21 mouse cellular contexts compared by ENCODE assay signal in the genomic region with DNA sequence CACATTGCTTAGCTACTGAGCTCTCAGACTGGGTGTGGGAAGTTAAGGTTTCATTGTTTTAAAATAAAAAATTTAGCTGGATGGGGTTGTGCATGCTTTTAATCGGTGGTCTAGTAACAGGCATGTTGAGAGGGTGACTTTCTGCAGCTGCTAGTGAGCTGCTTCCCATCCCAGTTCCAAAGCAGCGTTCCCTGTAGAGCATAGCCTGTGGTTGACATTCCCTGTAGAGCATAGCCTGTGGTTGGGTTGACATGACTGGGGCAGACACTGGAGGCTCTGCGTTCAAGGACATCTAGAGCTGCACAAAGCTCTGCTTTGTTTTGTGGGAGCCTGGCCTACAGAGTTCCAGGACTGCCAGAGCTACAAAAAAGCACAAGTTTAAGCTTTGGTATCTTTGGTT. TPM values are rescaled to one million over a fixed set of nuclear protein-coding genes. Genes with fewer than 3 reads are reported as not detected.
A peak's percentile ranks its signal among the peaks of the same experiment; 100 is the strongest.
DNase-seq lines count a peak whose midpoint lies in the region; ATAC-seq and TF ChIP-seq lines count a peak whose summit lies in the region.
"Had no signal": no experiment of that assay in that cellular context is flagged by ENCODE, and none has a peak within 500 bp of the region (broad histone marks: within the 10 kb centered on the region; RNA-seq: fewer than 3 reads in every experiment).

No protein-coding gene starts in this region.

- H3K27ac ChIP-seq in limb, embryonic 12.5 days, result 0 out of 2 replicates have a peak overlapping the region, but pooled peaks have one; percentile 29
- no peak overlapping the region for H3K27ac ChIP-seq in limb, embryonic 10.5 days
- peak overlapping the region; percentile 37 for H3K27ac ChIP-seq in ES-Bruce4 (ENCODE audit: insufficient read depth, low read length)
- no peak overlapping the region for H3K27ac ChIP-seq in cortical plate, adult 2 months (ENCODE audit: insufficient read depth, low read length)
- H3K27ac ChIP-seq: embryonic facial prominence, embryonic 13.5 days; forebrain, embryonic 15.5 days; heart, embryonic 15.5 days; hindbrain, postnatal 0 days had no signal

- H3K9me3 ChIP-seq in limb, embryonic 12.5 days, result no peaks in the 10 kb centered on the region
- no peaks in the 10 kb centered on the region for H3K9me3 ChIP-seq in limb, embryonic 10.5 days (replicated peaks)
- no peaks in the 10 kb centered on the region for H3K9me3 ChIP-seq in ES-Bruce4 (replicated peaks; ENCODE audit: control insufficient read depth, insufficient read depth, low read length, poor library complexity, severe bottlenecking)
- H3K9me3 ChIP-seq: embryonic facial prominence, embryonic 13.5 days; forebrain, embryonic 15.5 days; heart, embryonic 15.5 days; hindbrain, embryonic 13.5 days had no signal

- DNase-seq in limb, embryonic 10.5 days (ENCODE audit: low spot score), result no peak
- no peak for DNase-seq in natural killer cell, adult 2 months (ENCODE audit: low spot score in 2 of 2)
- no peak for DNase-seq in lung, postnatal 4 days
- DNase-seq: adrenal gland, adult 8-10 months; B cell, adult 2 months; cerebellum, adult 11-12 months; cerebellum, adult 9-10 months; cerebellum, postnatal 25 days; gastrocnemius, postnatal 36 days; heart, adult 11 months; heart, postnatal 14 days had no signal

- H3K36me3 ChIP-seq in limb, embryonic 12.5 days, result peaks cover 47% of the 10 kb centered on the region
- H3K36me3 ChIP-seq in limb, embryonic 10.5 days, result peaks cover 57% of the 10 kb centered on the region
- peaks cover 35% of the 10 kb centered on the region for H3K36me3 ChIP-seq in ES-Bruce4 (ENCODE audit: control insufficient read depth, insufficient read depth, low read length, poor library complexity, severe bottlenecking)

- TF ChIP-seq CTCF in ES-Bruce4 (IDR thresholded peaks at IDR 0.05; ENCODE audit: low read depth, low read length), result no peak
- TF ChIP-seq CTCF in cortical plate, adult 2 months (IDR thresholded peaks at IDR 0.05; ENCODE audit: extremely low read depth, insufficient read depth, low read length), result no peak

- H3K4me1 ChIP-seq in limb, embryonic 12.5 days (replicated peaks), result peaks cover 8% of the 10 kb centered on the region
- peaks cover 15% of the 10 kb centered on the region for H3K4me1 ChIP-seq in limb, embryonic 10.5 days
- H3K4me1 ChIP-seq in ES-Bruce4 (ENCODE audit: control insufficient read depth, insufficient read depth, low read length), result no peaks in the 10 kb centered on the region
- H3K4me1 ChIP-seq in cortical plate, adult 2 months (ENCODE audit: control insufficient read depth, insufficient read depth, low read length), result no peaks in the 10 kb centered on the region

- no peak overlapping the region for H3K9ac ChIP-seq in limb, embryonic 12.5 days (replicated peaks)
- H3K9ac ChIP-seq in ES-Bruce4 (ENCODE audit: low read depth, poor library complexity, severe bottlenecking), result no peak overlapping the region
- H3K9ac ChIP-seq: embryonic facial prominence, embryonic 13.5 days; forebrain, embryonic 15.5 days; heart, embryonic 15.5 days; hindbrain, embryonic 13.5 days had no signal

- no peak for TF ChIP-seq POLR2A in ES-Bruce4 (IDR thresholded peaks at IDR 0.05; ENCODE audit: insufficient read depth, low read length)
- TF ChIP-seq POLR2A in cortical plate, adult 2 months (IDR thresholded peaks at IDR 0.05; ENCODE audit: extremely low read depth, insufficient read depth, low read length), result 0 out of 2 replicates have a peak, but pooled peaks have one; percentile 5

- no peak for TF ChIP-seq EP300 in ES-Bruce4 (IDR thresholded peaks at IDR 0.05; ENCODE audit: insufficient read depth, low read depth, low read length)

- no peaks in the 10 kb centered on the region for H3K27me3 ChIP-seq in limb, embryonic 12.5 days
- no peaks in the 10 kb centered on the region for H3K27me3 ChIP-seq in limb, embryonic 10.5 days (ENCODE audit: low read depth, poor library complexity, severe bottlenecking)
- no peaks in the 10 kb centered on the region for H3K27me3 ChIP-seq in ES-Bruce4 (ENCODE audit: control insufficient read depth, insufficient read depth, low read length, poor library complexity, severe bottlenecking)
- H3K27me3 ChIP-seq: embryonic facial prominence, embryonic 13.5 days; forebrain, embryonic 15.5 days; heart, embryonic 15.5 days; hindbrain, embryonic 13.5 days had no signal

- WGBS in limb, embryonic 12.5 days, result 87% methylated on average over 3 of the region's 3 CpGs
- 76% methylated on average over 3 of the region's 3 CpGs for WGBS in limb, embryonic 10.5 days

- H3K4me3 ChIP-seq in limb, embryonic 12.5 days (replicated peaks), result no peak overlapping the region
- H3K4me3 ChIP-seq in limb, embryonic 10.5 days, result no peak overlapping the region
- no peak overlapping the region for H3K4me3 ChIP-seq in ES-Bruce4 (ENCODE audit: low read depth, low read length)
- H3K4me3 ChIP-seq in cortical plate, adult 2 months (ENCODE audit: insufficient read depth, low read length), result no peak overlapping the region
- H3K4me3 ChIP-seq: embryonic facial prominence, embryonic 13.5 days; forebrain, embryonic 15.5 days; heart, embryonic 15.5 days; hindbrain, embryonic 13.5 days had no signal

- no peak for ATAC-seq in limb, embryonic 12.5 days (ENCODE audit: insufficient number of reproducible peaks, insufficient read depth, low FRiP score, low TSS enrichment, low read depth)
- ATAC-seq: CD4-positive, CD25-positive, alpha-beta regulatory T cell, adult 4 months; forebrain, embryonic 15.5 days; hindbrain, postnatal 0 days had no signal

- H3K4me2 ChIP-seq in limb, embryonic 12.5 days, result no peak overlapping the region
- H3K4me2 ChIP-seq: embryonic facial prominence, embryonic 13.5 days; forebrain, embryonic 15.5 days; heart, embryonic 11.5 days; heart, embryonic 15.5 days; hindbrain, embryonic 13.5 days had no signal

RNA-seq across cellular contexts. Expression of a gene that starts 4.2 kb away (rescaled TPM):
- polyA plus RNA-seq in limb, embryonic 12.5 days (2016; fragmentation: Nextera tagmentation; extraction: Ambion mirVana), result 12.3 and 14.1 TPM in 2 replicates
- 13.5 and 14.7 TPM in 2 replicates for polyA plus RNA-seq in limb, embryonic 10.5 days (2016; fragmentation: Nextera tagmentation; extraction: Ambion mirVana)
- 15.2 and 17.2 TPM in 2 replicates for polyA plus RNA-seq in ES-Bruce4 (2011; ENCODE audit: insufficient read depth, insufficient read length, low read depth, missing spikeins)
- polyA plus RNA-seq in cortical plate, adult 2 months (2012; rRNA removed), result 2.2 and 2.4 TPM in 2 replicates

RNA-seq across cellular contexts. Expression of a gene that starts 16.1 kb away (rescaled TPM):
- polyA plus RNA-seq in limb, embryonic 12.5 days (2016; fragmentation: Nextera tagmentation; extraction: Ambion mirVana), result 720 and 722 TPM in 2 replicates
- polyA plus RNA-seq in limb, embryonic 10.5 days (2016; fragmentation: Nextera tagmentation; extraction: Ambion mirVana), result 854 and 929 TPM in 2 replicates
- polyA plus RNA-seq in ES-Bruce4 (2011; ENCODE audit: insufficient read depth, insufficient read length, low read depth, missing spikeins), result 1,058 and 1,233 TPM in 2 replicates
- polyA plus RNA-seq in cortical plate, adult 2 months (2012; rRNA removed), result 153 and 167 TPM in 2 replicates

RNA-seq across cellular contexts. Expression of a gene that starts 20.2 kb away (rescaled TPM):
- 26.0 and 28.2 TPM in 2 replicates for polyA plus RNA-seq in limb, embryonic 12.5 days (2016; fragmentation: Nextera tagmentation; extraction: Ambion mirVana)
- polyA plus RNA-seq in limb, embryonic 10.5 days (2016; fragmentation: Nextera tagmentation; extraction: Ambion mirVana), result 35.6 and 37.2 TPM in 2 replicates
- polyA plus RNA-seq in ES-Bruce4 (2011; ENCODE audit: insufficient read depth, insufficient read length, low read depth, missing spikeins), result 39.0 and 41.2 TPM in 2 replicates
- 18.9 and 19.5 TPM in 2 replicates for polyA plus RNA-seq in cortical plate, adult 2 months (2012; rRNA removed)

RNA-seq across cellular contexts. Expression of a gene that starts 24.6 kb away (rescaled TPM):
- polyA plus RNA-seq in limb, embryonic 12.5 days (2016; fragmentation: Nextera tagmentation; extraction: Ambion mirVana), result 37.7 and 43.1 TPM in 2 replicates
- polyA plus RNA-seq in limb, embryonic 10.5 days (2016; fragmentation: Nextera tagmentation; extraction: Ambion mirVana), result 38.6 and 45.0 TPM in 2 replicates
- polyA plus RNA-seq in ES-Bruce4 (2011; ENCODE audit: insufficient read depth, insufficient read length, low read depth, missing spikeins), result 20.6 and 22.2 TPM in 2 replicates
- 50.8 and 51.9 TPM in 2 replicates for polyA plus RNA-seq in cortical plate, adult 2 months (2012; rRNA removed)

RNA-seq across cellular contexts. Expression of a gene that starts 51.1 kb away (rescaled TPM):
- 11.8 and 12.0 TPM in 2 replicates for polyA plus RNA-seq in limb, embryonic 12.5 days (2016; fragmentation: Nextera tagmentation; extraction: Ambion mirVana)
- polyA plus RNA-seq in limb, embryonic 10.5 days (2016; fragmentation: Nextera tagmentation; extraction: Ambion mirVana), result 6.5 and 9.3 TPM in 2 replicates
- 33.8 and 35.1 TPM in 2 replicates for polyA plus RNA-seq in ES-Bruce4 (2011; ENCODE audit: insufficient read depth, insufficient read length, low read depth, missing spikeins)
- 155 and 173 TPM in 2 replicates for polyA plus RNA-seq in cortical plate, adult 2 months (2012; rRNA removed)

Comparison
In these comparisons a context has a peak if more than half of its experiments do, and no peak if none do; other contexts are left out.
1. H3K27ac ChIP-seq: peak in limb, embryonic 12.5 days (single experiment) and ES-Bruce4 (single experiment); none in limb, embryonic 10.5 days (single experiment) and cortical plate, adult 2 months (single experiment).